Mouse (Mus musculus) hindbrain, embryonic 15.5 days (tissue): ENCODE measurements around the gene Prkn. TPM values are rescaled to one million over a fixed set of nuclear protein-coding genes. Genes with fewer than 3 reads are reported as not detected.
A peak's percentile ranks its signal among the peaks of the same experiment; 100 is the strongest.

Experiments used
- ATAC-seq: fragments of 200-750 bp; cut with Nextera tagmentation; 2 replicates; pipeline ENCODE4 v1.8.0; 2017; ENCODE audit warnings: low read depth, moderate number of reproducible peaks, moderate TSS enrichment; ENCODE audit not compliant: low FRiP score
- H3K27ac ChIP-seq: fragments of 300-500 bp; sonication (generic); replicated peaks from 2 replicates; pipeline ENCODE4 v1.5.1; 2015; ENCODE audit warnings: mild to moderate bottlenecking, inconsistent platforms
- H3K27me3 ChIP-seq: fragments of 300-500 bp; sonication (generic); 2 replicates; pipeline ENCODE4 v1.6.1; 2015; ENCODE audit warnings: control low read depth, inconsistent platforms
- H3K36me3 ChIP-seq: fragments of 300-500 bp; sonication (generic); 2 replicates; pipeline ENCODE4 v1.6.1; 2015; ENCODE audit warnings: control low read depth, inconsistent platforms
- H3K4me1 ChIP-seq: fragments of 300-500 bp; sonication (generic); replicated peaks from 2 replicates; pipeline ENCODE4 v1.6.1; 2015; ENCODE audit warnings: control low read depth, inconsistent platforms
- H3K4me2 ChIP-seq: fragments of 300-500 bp; sonication (generic); 2 replicates; pipeline ENCODE4 v1.6.1; 2015; ENCODE audit warnings: moderate library complexity, mild to moderate bottlenecking, inconsistent platforms
- H3K4me3 ChIP-seq: fragments of 300-500 bp; sonication (generic); 2 replicates; pipeline ENCODE4 v1.5.1; 2015; ENCODE audit warnings: mild to moderate bottlenecking, inconsistent platforms
- H3K9ac ChIP-seq: fragments of 300-500 bp; sonication (generic); 2 replicates; pipeline ENCODE4 v1.6.1; 2015; ENCODE audit warnings: inconsistent platforms
- H3K9me3 ChIP-seq: fragments of 300-500 bp; sonication (generic); 2 replicates; pipeline ENCODE4 v1.6.1; 2016; ENCODE audit warnings: control low read depth, inconsistent platforms
- WGBS: fragments of 180-500 bp; shearing (Covaris S2); methylation state at CpG from one replicate; pipeline ENCODE4 v1.1.7; 2015; 5-methylcytosine and 5-hydroxymethylcytosine counted together
- polyA plus RNA-seq: library from polyadenylated mRNA; unstranded; fragments of >200 nt; fragmentation: Nextera tagmentation; extraction: Ambion mirVana; gene quantifications from 2 replicates; pipeline ENCODE4 v1.2.1, GENCODE M21; 2015

Prkn gene
- polyA plus RNA-seq, 1 experiment from 2014 or later = 4.3 TPM

DNA sequence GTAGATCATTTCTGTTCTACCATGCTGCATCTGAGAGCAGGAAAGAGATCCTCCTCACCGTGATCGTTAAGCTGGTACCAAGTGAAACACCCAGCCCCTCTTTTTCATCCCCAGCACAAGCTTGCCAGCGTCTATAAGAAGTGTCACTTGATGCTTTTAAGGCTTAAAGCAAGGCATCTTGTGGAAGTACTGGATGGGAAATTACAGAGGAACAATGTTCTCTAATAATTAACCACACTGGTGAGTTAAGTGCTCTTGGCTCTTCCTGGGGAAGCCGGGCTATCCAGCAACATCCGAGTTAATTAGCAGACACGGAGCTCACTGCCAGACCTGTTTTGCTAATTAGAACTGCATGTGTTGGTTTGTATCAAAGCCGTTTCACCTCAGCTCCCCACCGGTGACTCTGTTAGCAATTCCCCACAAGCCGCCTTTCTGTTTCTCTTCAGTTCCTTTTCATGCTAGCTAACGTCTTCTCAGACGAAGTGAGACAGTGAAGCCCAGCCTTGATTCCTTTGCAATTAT, 1086.7 kb downstream of the Prkn start:
- no peaks in the 10 kb centered on the region for H3K36me3 ChIP-seq
- H3K9ac ChIP-seq = no peak overlapping the region
- peaks cover 8% of the 10 kb centered on the region; the same call in 1 of the 2 replicates for H3K4me1 ChIP-seq
- 29% methylated on average over 11 of the region's 11 CpGs for WGBS
- peak overlapping the region; percentile 15; the same call in 1 of the 2 replicates for H3K4me2 ChIP-seq
- no peaks in the 10 kb centered on the region for H3K27me3 ChIP-seq
- no peaks in the 10 kb centered on the region for H3K9me3 ChIP-seq
- no peak overlapping the region for H3K4me3 ChIP-seq
- H3K27ac ChIP-seq = peak overlapping the region; percentile 46
- no peak for ATAC-seq

DNA sequence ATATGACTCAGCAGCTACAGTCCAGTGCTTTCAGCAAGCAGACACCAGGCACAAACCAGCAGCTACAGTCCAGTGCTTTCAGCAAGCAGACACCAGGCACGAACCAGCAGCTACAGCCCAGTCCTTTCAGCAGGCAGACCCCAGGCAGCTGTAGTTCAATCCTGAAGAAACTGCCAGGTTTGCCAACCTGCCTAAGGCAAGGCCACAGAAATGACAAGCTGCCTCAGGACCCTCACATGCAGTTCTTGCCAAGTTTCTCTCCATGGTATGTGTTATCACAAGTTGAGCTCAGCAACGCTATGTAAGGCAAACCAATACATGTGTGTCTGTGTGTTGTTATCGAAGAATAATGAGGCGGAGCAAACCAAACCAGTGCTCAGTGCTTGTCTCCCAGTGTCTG, 1091.5 kb downstream of the Prkn start:
- no peak overlapping the region for H3K9ac ChIP-seq
- no peaks in the 10 kb centered on the region for H3K36me3 ChIP-seq
- H3K4me1 ChIP-seq = peaks cover 5% of the 10 kb centered on the region; the same call in 1 of the 2 replicates
- H3K27ac ChIP-seq = no peak overlapping the region
- H3K4me2 ChIP-seq = no peak overlapping the region
- WGBS = 90% methylated on average over 4 of the region's 4 CpGs
- no peak for ATAC-seq
- H3K9me3 ChIP-seq = no peaks in the 10 kb centered on the region
- no peaks in the 10 kb centered on the region for H3K27me3 ChIP-seq
- H3K4me3 ChIP-seq = no peak overlapping the region

DNA sequence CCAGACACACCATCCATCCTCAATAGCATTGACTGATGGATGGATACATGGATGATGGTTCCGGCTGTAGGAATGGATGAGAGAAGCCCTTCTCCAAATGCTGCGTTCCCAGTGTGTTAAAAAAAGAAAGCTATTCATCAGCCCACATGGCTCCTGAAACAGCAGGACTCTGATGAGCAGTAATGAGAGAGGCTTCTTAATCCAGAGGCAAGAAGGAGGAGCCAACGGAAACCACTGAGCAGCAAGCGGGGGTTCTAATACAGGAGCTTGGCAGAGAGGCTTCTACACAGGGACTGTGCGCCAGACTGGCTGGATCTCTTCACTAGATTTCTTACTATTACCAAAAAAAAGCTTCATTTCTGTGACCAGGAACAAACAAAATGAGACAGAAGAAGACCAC, 1093.6 kb downstream of the Prkn start:
- no peaks in the 10 kb centered on the region for H3K27me3 ChIP-seq
- 52% methylated on average over 5 of the region's 5 CpGs for WGBS
- H3K4me2 ChIP-seq = no peak overlapping the region
- peak; percentile 59; the same call in 1 of the 2 replicates for ATAC-seq
- no peak overlapping the region for H3K27ac ChIP-seq
- H3K9ac ChIP-seq = no peak overlapping the region
- no peaks in the 10 kb centered on the region for H3K4me1 ChIP-seq
- no peaks in the 10 kb centered on the region for H3K36me3 ChIP-seq
- no peaks in the 10 kb centered on the region for H3K9me3 ChIP-seq
- no peak overlapping the region for H3K4me3 ChIP-seq

DNA sequence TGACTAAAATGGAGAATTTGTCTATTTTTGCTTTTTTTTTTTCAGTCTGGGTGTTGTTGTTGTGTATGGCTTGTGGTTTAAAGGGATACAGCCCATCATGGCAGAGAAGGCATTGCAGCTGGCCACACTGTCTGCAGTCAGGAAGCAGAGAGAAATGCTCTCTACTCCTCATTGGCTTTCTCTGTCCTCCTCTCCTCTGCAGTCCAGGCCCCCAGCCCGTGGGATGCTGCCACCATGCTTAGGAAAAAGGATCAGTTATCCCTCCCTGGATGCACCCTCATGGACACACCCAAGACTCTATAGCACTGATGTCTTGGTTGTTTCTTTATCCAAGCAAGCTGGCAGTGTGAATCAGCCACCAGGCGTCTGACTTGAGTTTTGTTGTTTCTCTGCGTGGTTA, 1107.3 kb downstream of the Prkn start:
- 84% methylated on average over 3 of the region's 3 CpGs for WGBS
- no peak overlapping the region for H3K4me2 ChIP-seq

DNA sequence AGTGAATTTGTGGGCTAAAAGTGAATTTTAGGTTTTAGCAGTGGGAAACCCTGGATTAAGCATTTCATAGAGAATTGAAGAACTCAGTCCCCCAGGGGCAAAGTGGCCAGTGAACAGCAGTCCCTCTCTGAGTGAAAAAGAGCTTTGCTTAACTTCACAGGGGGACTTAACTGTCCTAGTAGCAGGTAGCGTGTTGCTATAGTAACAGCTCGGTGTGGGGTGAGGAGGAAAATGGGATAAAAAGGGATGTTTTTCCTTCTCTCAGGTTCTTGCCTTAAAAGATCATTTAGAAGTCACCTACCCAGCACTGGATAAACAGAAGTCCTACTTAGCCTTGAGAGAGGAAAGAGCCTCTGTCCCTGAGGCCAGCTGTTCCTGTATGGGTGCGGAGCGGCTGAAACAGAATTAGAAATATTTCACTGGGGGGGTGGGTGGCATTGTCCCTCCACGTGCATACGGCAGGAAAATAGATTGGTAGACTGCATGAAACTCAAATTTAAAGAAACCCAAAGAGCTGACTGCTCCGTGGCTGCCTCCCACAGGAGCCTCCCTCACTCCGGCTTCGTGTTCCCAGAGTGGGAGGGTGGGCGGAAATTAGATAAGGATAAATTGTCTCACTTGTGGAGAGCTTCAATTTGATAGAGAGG, 1109.5 kb downstream of the Prkn start:
- no peak overlapping the region for H3K27ac ChIP-seq

More for the DNA sequence above, 1107.3 kb downstream of the Prkn start:
- Histone ChIP-seq H3K9me3 (no peaks in the 10 kb centered on the region), H3K9ac (no peak overlapping the region), H3K4me3 (no peak overlapping the region), H3K4me1 (peaks cover 12% of the 10 kb centered on the region), H3K27me3 (no peaks in the 10 kb centered on the region), H3K36me3 (no peaks in the 10 kb centered on the region), H3K27ac (no peak overlapping the region)
- no peak for ATAC-seq

DNA sequence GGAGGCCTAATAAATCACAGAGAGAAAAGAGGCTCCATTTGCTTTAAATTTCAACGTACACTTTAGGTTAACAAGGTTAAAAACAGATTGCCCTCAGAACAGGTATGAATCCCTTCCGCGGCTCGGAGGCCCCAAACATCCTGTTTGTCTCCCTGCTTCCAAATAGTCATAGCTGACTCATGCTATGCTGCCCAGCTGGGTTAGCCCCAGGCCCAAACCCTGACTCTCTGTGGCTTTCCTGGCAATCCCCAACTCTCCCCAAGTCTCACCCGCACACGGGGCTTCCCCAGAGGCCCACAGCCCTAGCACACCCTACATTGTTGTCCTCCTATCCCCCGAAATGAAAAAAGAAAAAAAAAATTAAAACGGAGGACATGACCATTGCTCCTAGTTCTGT, 1110.0 kb downstream of the Prkn start:
- H3K27ac ChIP-seq = no peak overlapping the region

More for the DNA sequence above, 1109.5 kb downstream of the Prkn start:
- Histone ChIP-seq H3K4me3 (no peak overlapping the region), H3K4me2 (no peak overlapping the region), H3K36me3 (no peaks in the 10 kb centered on the region), H3K9me3 (no peaks in the 10 kb centered on the region), H3K9ac (no peak overlapping the region), H3K4me1 (peaks cover 12% of the 10 kb centered on the region), H3K27me3 (no peaks in the 10 kb centered on the region)
- 44% methylated on average over 10 of the region's 10 CpGs for WGBS
- ATAC-seq = no peak

DNA sequence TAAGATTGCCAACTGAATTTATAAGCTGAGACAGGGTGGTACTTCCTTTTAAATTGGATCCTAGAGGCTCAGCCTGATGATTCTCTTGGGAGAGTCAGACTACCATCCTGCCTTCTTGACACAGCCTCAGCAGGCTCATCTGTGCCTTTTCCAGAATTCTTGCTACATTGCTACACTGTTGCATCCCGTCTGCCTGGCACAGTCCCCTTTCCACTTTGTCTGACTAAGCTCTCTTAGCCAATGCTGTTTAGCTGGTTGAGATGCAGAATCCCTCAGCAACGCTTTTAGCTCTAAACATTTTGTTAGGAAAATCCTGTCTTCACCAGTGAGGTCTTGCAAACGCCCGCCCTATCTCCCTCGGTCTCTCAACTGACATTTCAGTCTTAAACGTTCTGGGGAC, 1115.1 kb downstream of the Prkn start:
- H3K27me3 ChIP-seq = no peaks in the 10 kb centered on the region
- no peak overlapping the region for H3K4me2 ChIP-seq
- no peak overlapping the region for H3K27ac ChIP-seq
- no peak for ATAC-seq
- H3K36me3 ChIP-seq = no peaks in the 10 kb centered on the region
- peaks cover 4% of the 10 kb centered on the region; the same call in 1 of the 2 replicates for H3K9me3 ChIP-seq
- WGBS = 74% methylated on average over 6 of the region's 6 CpGs
- no peak overlapping the region for H3K9ac ChIP-seq
- peaks cover 7% of the 10 kb centered on the region; the same call in 1 of the 2 replicates for H3K4me1 ChIP-seq
- no peak overlapping the region for H3K4me3 ChIP-seq

More for the DNA sequence above, 1110.0 kb downstream of the Prkn start:
- Histone ChIP-seq H3K4me1 (peaks cover 12% of the 10 kb centered on the region), H3K9me3 (no peaks in the 10 kb centered on the region), H3K4me2 (no peak overlapping the region), H3K9ac (no peak overlapping the region), H3K36me3 (no peaks in the 10 kb centered on the region), H3K4me3 (no peak overlapping the region), H3K27me3 (no peaks in the 10 kb centered on the region)
- ATAC-seq = no peak
- 76% methylated on average over 8 of the region's 8 CpGs for WGBS

DNA sequence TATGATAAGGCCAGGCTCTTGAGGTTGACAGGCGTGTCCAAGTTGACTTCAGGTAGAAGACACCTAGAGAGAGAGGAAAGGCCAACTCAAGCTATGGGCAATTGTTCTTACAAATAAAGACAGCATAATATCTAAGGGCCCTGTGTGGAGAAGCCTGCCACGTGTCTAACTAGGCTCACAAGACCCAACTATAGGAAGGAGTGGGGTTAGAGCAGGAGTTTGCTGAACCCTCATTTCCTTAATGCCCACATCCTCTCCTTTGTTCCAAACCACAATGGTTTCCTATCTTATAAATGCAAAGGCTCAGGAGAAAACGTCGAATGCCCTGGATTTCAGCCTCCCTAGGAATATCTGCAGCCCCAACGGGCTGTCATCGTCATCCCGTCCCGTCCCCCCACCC, 1120.3 kb downstream of the Prkn start:
- Histone ChIP-seq H3K27ac (no peak overlapping the region), H3K9ac (no peak overlapping the region), H3K4me2 (no peak overlapping the region), H3K4me1 (peaks cover 14% of the 10 kb centered on the region; the same call in 1 of the 2 replicates), H3K9me3 (peaks cover 4% of the 10 kb centered on the region; the same call in 1 of the 2 replicates), H3K4me3 (no peak overlapping the region), H3K36me3 (no peaks in the 10 kb centered on the region), H3K27me3 (no peaks in the 10 kb centered on the region)
- 93% methylated on average over 8 of the region's 8 CpGs for WGBS
- ATAC-seq = no peak

DNA sequence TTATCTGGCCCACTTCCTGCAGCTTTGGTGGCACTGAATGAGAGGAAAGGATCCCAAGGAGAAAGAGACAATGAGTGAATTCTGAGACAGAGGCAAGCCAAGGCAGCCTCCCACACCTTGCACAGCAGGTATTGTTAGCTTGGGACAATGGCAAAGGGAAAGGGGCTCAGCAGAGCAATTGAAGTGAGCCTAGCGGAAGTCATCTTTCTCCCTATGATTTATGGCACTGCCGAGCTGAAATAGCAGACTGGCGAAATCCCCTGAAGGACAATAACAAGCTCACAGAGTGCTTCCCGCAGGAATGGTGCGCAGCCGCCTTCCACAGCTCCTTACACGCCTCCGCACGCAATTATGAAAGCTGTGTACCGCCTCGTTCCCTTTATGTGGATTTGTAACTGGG, 1122.6 kb downstream of the Prkn start:
- H3K4me2 ChIP-seq = peak overlapping the region; percentile 43
- H3K27me3 ChIP-seq = no peaks in the 10 kb centered on the region
- H3K36me3 ChIP-seq = no peaks in the 10 kb centered on the region
- H3K27ac ChIP-seq = peak overlapping the region; percentile 43
- peaks cover 9% of the 10 kb centered on the region; the same call in 1 of the 2 replicates for H3K4me1 ChIP-seq
- no peak overlapping the region for H3K9ac ChIP-seq
- WGBS = 25% methylated on average over 11 of the region's 11 CpGs
- peak overlapping the region; percentile 6 for H3K4me3 ChIP-seq
- H3K9me3 ChIP-seq = peaks cover 4% of the 10 kb centered on the region; the same call in 1 of the 2 replicates
- no peak for ATAC-seq

DNA sequence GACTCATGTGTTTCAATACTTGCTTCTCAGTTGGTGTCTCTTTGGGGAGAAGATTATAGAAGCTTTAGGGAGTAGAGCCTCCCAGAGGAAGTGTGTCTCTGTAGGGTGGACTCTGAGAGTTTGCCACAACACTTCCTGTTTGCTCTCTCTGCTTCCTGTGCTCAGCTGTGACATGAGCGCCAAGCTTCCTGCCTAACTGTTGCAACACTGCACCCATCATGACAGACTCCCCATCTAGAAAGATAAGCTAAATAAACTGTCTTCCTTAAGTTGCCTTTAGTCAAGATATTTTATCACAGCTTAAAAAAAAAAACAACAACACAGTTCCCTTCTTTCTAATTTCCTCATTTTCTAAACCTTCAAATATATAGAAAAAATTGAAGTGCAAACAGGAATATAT, 1130.0 kb downstream of the Prkn start:
- no peak overlapping the region for H3K27ac ChIP-seq
- H3K9ac ChIP-seq = no peak overlapping the region
- peaks cover 12% of the 10 kb centered on the region for H3K4me1 ChIP-seq
- no peak overlapping the region for H3K4me2 ChIP-seq
- no peaks in the 10 kb centered on the region for H3K27me3 ChIP-seq
- WGBS = 87% methylated on average over 1 of the region's 1 CpGs
- no peak for ATAC-seq
- H3K4me3 ChIP-seq = no peak overlapping the region
- H3K9me3 ChIP-seq = no peaks in the 10 kb centered on the region
- no peaks in the 10 kb centered on the region for H3K36me3 ChIP-seq

DNA sequence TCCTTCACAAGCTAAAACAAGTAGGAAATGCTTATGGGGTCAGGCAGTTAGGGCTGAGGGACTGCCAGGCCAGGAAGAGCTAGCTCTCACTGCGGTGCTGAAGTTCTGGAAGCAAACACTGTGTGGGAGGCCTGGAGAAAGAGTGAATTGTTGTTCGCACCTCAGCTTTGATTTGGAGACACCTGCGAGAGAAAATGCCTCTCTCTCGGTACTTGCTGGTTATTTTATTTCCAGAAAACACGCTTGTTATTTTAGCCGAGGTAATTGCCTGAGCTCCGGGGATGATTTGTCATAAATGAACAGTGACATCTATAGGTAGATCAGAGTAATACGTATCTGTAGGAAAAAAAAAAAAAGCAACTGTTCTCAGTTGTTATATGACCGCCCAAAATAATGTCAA, 1132.4 kb downstream of the Prkn start:
- H3K9ac ChIP-seq = no peak overlapping the region
- no peaks in the 10 kb centered on the region for H3K9me3 ChIP-seq
- H3K36me3 ChIP-seq = no peaks in the 10 kb centered on the region
- H3K4me2 ChIP-seq = peak overlapping the region; percentile 39
- ATAC-seq = no peak
- no peaks in the 10 kb centered on the region for H3K27me3 ChIP-seq
- WGBS = 9% methylated on average over 9 of the region's 9 CpGs
- peaks cover 12% of the 10 kb centered on the region for H3K4me1 ChIP-seq
- peak overlapping the region; percentile 33; the same call in 1 of the 2 replicates for H3K27ac ChIP-seq
- no peak overlapping the region for H3K4me3 ChIP-seq

DNA sequence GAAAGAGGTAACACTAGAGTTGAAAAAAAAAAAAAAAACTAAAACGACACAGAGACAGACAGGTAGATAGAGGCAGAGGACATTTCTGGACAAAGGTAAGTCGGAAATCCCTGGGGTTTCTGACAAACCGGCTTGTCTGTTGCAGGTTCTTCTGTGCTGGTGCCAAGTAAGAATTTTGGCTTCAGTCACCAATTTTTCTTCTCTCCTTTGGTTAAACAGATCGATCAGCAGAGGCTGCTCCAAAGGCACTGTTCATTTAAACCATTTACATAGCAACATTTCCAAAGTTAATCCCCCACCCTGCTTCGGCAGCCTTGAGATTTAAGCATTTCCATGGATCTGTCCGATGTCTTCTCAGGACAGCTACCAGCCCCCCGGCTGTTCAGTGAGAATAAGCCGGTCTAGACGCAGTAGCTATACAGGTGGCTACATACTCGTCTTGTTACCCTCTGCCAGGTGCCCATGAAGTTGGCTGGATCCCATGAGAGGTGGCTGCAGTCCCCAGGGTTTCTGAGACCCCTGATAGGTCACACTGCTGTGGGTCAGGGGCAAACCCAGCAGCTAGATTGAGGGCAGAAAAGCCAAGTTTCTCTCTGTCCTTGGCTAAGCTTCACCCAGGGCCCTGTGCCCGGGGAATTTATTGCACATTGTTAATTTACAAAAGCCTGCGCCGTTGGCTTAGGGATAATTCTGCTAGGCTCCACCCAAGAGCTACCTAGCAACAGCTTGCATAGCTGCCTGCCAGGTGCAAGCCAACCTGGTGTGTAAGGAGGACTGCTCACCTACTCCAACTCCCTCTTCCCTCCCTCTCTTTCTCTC, 1133.0 kb downstream of the Prkn start:
- WGBS = 50% methylated on average over 13 of the region's 13 CpGs
- no peaks in the 10 kb centered on the region for H3K27me3 ChIP-seq
- no peak for ATAC-seq
- peaks cover 16% of the 10 kb centered on the region for H3K4me1 ChIP-seq
- no peak overlapping the region for H3K9ac ChIP-seq
- no peak overlapping the region for H3K27ac ChIP-seq
- H3K9me3 ChIP-seq = no peaks in the 10 kb centered on the region
- no peak overlapping the region for H3K4me2 ChIP-seq
- H3K4me3 ChIP-seq = no peak overlapping the region
- H3K36me3 ChIP-seq = no peaks in the 10 kb centered on the region
